Mouse (Mus musculus) ovary, postnatal 14 days (tissue): Measurements from ENCODE around the gene Plekho2.

ENCODE experiments used
- DNase-seq: peaks from one replicate; pipeline ENCODE4 v3.0.0; 2022; ENCODE audit warnings: low spot score

Gene Plekho2

GRCm38 (mm10) chr9:65552711-65553110 lies 27.1 kb downstream of the Plekho2 start:
- DNase-seq, result no peak

DNA sequence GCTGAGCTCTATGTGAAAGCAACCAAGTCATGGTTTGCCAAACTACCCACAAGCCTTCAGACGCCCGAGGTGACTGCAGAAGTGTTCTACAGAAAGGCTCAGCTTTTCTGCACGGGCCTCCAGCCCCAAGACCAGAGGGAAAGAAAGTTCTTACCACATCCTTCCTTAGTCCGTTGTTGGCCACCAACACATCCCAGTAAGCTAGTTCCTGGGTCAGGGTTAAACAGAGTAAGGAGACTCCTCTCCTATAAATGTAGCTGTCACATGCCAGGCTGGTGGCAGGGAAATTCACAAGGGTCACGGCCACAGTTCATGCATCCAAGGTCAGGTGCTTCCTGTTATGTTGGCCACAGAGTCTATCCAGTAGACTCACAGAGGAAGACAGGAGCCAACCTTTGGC lies 27.7 kb downstream of the Plekho2 start:
- DNase-seq, result no peak

- DNase-seq, result peak; percentile 65
Observed at GRCm38 (mm10) chr9:65551035-65551434, 28.8 kb downstream of the Plekho2 start.

DNA sequence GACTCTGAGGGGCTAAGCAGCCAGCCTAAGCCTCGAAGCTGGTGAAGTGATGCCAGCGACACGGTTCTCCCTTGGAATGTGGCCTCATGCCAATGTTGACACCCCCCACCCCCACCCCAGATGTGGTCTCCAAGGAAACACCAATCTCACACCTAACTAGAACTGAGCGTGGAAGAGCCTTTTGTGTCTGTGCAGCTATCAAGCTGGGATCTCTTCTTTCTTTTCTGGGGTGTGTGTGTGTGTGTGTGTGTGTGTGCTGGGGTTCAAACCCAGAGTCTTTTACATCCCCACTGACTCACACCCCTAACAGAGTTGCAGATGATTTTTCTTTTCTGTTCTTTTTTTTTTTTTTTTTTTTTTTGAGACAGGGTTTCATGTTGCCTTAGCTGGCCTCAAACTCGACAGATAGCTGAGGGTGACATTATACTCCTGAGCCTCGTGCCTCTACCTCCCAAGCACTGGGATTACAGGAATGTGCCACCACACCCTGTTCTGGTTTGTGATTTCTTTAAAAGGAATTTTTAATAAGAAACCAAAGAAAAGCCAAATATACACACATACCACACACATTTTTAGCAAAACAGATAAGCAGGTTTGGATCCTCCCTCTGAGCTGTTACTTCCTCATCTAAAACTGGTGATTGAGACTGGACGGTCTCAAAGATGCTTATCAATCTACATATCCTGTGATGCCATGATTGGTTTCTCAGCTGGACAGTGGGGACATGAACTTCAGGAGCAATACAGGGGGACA lies 29.6 kb downstream of the Plekho2 start:
- no peak for DNase-seq

GRCm38 (mm10) chr9:65549643-65550042 lies 30.2 kb downstream of the Plekho2 start:
- no peak for DNase-seq

DNA sequence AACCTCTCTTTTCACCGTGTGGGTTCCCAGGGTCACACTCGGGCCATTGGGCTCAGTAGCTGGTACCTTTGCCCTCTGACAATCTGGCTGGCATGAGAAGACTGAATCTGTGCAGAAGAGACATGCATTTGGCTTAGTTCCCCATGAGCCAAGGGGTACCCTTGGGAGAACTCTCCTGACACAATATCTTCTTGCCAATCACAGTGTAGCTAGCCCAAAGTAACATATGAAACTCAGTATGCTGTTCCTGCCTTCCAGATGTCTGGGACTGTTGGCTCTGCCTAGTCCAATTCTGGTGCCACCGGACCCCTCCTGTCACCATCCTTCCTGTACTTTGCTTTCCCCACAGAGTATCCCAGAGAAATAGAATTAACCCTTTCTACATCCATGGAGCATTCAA lies 30.7 kb downstream of the Plekho2 start:
- DNase-seq, result no peak

- DNase-seq, result no peak
Observed at GRCm38 (mm10) chr9:65548311-65548710, 31.5 kb downstream of the Plekho2 start.

GRCm38 (mm10) chr9:65547844-65548243 lies 32.0 kb downstream of the Plekho2 start:
- DNase-seq, result no peak

- no peak for DNase-seq
Observed at GRCm38 (mm10) chr9:65547111-65547510, 32.7 kb downstream of the Plekho2 start.

GRCm38 (mm10) chr9:65546413-65546695 lies 33.5 kb downstream of the Plekho2 start:
- DNase-seq, result no peak

DNA sequence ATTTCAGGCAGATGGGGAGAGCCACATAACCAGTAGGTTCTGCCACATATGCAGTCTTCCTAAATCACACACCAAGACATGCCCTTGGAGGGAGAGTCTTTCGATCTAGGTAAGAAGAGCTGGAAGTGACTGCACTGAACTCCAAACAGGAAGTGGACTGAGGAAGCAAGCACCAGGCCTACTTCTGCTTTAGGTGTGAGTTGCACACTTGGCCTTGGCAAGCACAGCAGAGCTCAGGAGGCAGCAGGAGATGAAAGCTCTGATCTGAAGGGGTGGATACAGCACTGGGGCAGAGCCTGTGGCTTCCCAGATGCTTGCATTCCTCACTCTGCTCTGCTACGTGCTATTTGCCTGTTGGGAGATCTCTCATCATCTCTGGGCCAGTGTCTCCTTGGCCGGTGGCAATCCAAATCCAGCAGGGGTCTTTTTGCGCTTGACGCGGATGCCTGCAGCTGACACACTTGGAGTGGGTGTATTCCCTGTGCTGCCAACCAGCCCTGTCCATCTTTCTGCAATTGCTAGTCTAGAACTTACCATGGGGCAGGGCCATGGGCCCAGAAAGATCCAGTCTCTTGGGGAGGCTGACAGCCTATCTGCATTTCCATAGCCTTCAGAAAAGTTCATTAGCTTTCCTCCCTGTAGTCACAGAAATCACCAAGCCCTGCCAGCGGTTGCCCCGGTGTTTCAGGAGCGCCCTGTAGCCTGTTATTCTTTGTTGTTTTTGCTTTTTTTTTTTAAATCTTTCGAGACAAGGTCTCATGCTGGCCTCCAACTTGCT lies 34.0 kb downstream of the Plekho2 start:
- no peak for DNase-seq

- no peak for DNase-seq
Observed at GRCm38 (mm10) chr9:65542111-65542524, 37.7 kb downstream of the Plekho2 start.

GRCm38 (mm10) chr9:65541126-65542068 lies 38.4 kb downstream of the Plekho2 start:
- DNase-seq, result peak; percentile 44

- no peak for DNase-seq
Observed at GRCm38 (mm10) chr9:65539697-65540096, 40.1 kb downstream of the Plekho2 start.

- DNase-seq, result no peak
Observed at GRCm38 (mm10) chr9:65537901-65538630, 41.8 kb downstream of the Plekho2 start.

- DNase-seq, result no peak
Observed at GRCm38 (mm10) chr9:65536491-65536890, 43.3 kb downstream of the Plekho2 start.

DNA sequence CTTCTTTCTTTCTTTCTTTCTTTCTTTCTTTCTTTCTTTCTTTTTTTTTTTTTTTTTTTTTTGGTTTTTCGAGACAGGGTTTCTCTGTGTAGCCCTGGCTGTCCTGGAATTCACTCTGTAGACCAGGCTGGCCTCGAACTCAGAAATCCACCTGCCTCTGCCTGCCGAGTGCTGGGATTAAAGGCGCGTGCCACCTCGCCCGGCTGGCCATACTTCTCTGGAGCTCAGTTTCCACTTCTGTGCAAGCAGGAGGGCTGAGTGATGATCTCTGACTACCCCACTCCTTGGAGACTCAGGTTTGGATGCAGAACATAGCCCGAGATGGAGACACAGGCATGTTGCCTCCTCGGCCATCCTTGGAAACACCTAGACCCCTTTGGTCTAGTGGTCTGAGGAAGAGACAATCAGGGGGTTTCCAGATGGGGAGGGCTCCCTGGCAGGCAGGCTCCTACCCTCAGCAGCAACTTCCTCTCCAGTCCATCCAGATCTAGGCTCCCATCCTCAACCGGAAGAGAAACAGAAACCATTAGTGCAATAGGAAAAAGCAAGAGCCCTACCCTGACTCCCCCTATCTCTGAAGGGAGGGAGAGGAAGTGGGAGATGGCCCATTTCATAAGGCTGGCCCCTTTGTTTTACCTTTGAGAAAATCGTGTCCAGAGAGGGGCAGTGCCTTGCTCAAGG lies 43.9 kb downstream of the Plekho2 start:
- DNase-seq, result no peak

DNA sequence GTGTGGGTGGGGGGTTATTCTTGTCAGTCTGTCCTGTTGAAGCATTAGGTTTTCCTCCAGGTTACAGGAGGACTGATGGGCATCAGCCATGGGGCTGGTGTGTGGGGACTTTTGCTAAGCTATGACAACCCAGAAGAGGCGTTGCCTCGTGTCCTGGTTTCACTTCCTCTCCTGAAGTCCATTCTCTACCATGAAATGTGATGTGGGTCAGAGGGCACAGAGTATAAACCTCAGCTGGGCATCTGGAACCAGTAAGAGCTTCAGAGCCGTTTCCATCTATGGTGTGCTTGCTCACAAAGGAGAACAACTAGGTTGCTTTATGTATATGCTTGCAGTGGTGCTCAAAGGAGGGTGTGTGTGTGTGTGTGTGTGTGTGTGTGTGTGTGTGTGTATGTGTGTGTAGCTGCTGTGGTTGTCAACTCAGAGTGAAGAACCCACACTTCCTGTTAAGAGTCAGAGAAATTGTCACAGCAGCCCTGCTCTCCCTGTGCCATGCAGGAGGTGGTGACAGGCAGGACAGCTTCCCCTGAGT lies 44.6 kb downstream of the Plekho2 start:
- no peak for DNase-seq

- no peak for DNase-seq
Observed at GRCm38 (mm10) chr9:65534111-65534510, 45.7 kb downstream of the Plekho2 start.

- no peak for DNase-seq
Observed at GRCm38 (mm10) chr9:65532986-65533385, 46.9 kb downstream of the Plekho2 start.

- no peak for DNase-seq
Observed at GRCm38 (mm10) chr9:65531283-65531682, 48.6 kb downstream of the Plekho2 start.
